Mouse (Mus musculus) forebrain, embryonic 10.5 days (tissue): ENCODE data around the gene Ldlrad2. TPM values are rescaled to one million over a fixed set of nuclear protein-coding genes. Genes with fewer than 3 reads are reported as not detected.
A peak's percentile ranks its signal among the peaks of the same experiment; 100 is the strongest.

Source experiments
- DNase-seq: peaks from one replicate; pipeline ENCODE4 v3.0.0-alpha.2; 2017; ENCODE audit warnings: low spot score; ENCODE audit errors: extremely low spot score
- H3K27ac ChIP-seq: fragments of 300-500 bp; sonication (generic); 2 replicates; pipeline ENCODE4 v1.5.1; 2016; ENCODE audit warnings: mild to moderate bottlenecking
- H3K27me3 ChIP-seq: fragments of 300-500 bp; sonication (generic); 2 replicates; pipeline ENCODE4 v1.6.1; 2016; ENCODE audit warnings: mild to moderate bottlenecking; ENCODE audit not compliant: poor library complexity, severe bottlenecking
- H3K36me3 ChIP-seq: fragments of 300-500 bp; sonication (generic); replicated peaks from 2 replicates; pipeline ENCODE4 v1.6.1; 2016; ENCODE audit warnings: mild to moderate bottlenecking, moderate library complexity
- H3K4me1 ChIP-seq: fragments of 300-500 bp; sonication (generic); 2 replicates; pipeline ENCODE4 v1.6.1; 2016
- H3K4me3 ChIP-seq: fragments of 300-500 bp; sonication (generic); 2 replicates; pipeline ENCODE4 v1.5.1; 2016; ENCODE audit warnings: mild to moderate bottlenecking, moderate library complexity
- H3K9me3 ChIP-seq: fragments of 300-500 bp; sonication (generic); 2 replicates; pipeline ENCODE4 v1.6.1; 2016; ENCODE audit warnings: mild to moderate bottlenecking, moderate library complexity
- WGBS: fragments of 180-500 bp; shearing (Covaris S2); methylation state at CpG from one replicate; pipeline ENCODE4 v1.1.7; 2016; 5-methylcytosine and 5-hydroxymethylcytosine counted together
- microRNA-seq: library from miRNA; unstranded; fragments of <30 nt; microRNA quantifications from one replicate; pipeline ENCODE4, GENCODE M21; 2017
- polyA plus RNA-seq: library from polyadenylated mRNA; unstranded; fragments of >200 nt; fragmentation: Nextera tagmentation; extraction: Ambion mirVana; gene quantifications from 2 replicates; pipeline ENCODE4 v1.2.1, GENCODE M21; 2016

The Ldlrad2 gene
- polyA plus RNA-seq, 1 experiment from 2014 or later: not detected

- 72% methylated on average over 14 of the region's 14 CpGs for WGBS
- Histone ChIP-seq H3K27ac (no peak overlapping the region), H3K9me3 (no peaks in the 10 kb centered on the region), H3K36me3 (peaks cover 95% of the 10 kb centered on the region), H3K27me3 (no peaks in the 10 kb centered on the region), H3K4me3 (no peak overlapping the region), H3K4me1 (no peaks in the 10 kb centered on the region)
- no peak for DNase-seq
These were observed 34.0 kb downstream of the Ldlrad2 start for GRCm38 (mm10) chr4:137540356-137540755.

DNA sequence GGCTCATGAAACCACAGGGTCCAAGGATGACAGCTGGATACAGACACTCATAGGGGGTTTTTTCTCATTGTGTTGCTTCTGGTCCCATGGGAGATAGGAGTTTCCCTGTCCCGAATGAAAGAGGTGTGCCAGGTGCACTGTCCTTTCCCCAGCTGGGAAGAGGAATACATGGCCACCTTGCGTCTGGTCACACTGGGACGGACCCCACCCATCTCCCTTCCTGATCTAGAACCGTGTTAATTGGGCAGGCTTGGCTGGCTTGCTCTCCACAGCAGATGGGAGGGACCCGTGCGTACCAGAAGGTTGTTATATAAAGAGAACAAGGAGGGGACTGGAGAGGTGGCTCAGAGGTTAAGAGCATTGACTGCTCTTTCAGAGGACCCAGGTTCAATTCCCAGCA, 46.5 kb downstream of the Ldlrad2 start:
- Histone ChIP-seq H3K27me3 (no peaks in the 10 kb centered on the region), H3K4me3 (no peak overlapping the region), H3K4me1 (no peaks in the 10 kb centered on the region), H3K27ac (no peak overlapping the region), H3K36me3 (peaks cover 96% of the 10 kb centered on the region), H3K9me3 (peaks cover 3% of the 10 kb centered on the region; the same call in 1 of the 2 replicates)
- WGBS: 89% methylated on average over 6 of the region's 6 CpGs
- no peak for DNase-seq

GRCm38 (mm10) chr4:137527368-137527767, 47.0 kb downstream of the Ldlrad2 start:
- H3K36me3 ChIP-seq: peaks cover 98% of the 10 kb centered on the region
- WGBS: 93% methylated on average over 4 of the region's 4 CpGs

GRCm38 (mm10) chr4:137525426-137525825, 48.9 kb downstream of the Ldlrad2 start:
- Histone ChIP-seq H3K27ac (no peak overlapping the region), H3K9me3 (peaks cover 3% of the 10 kb centered on the region; the same call in 1 of the 2 replicates), H3K4me1 (no peaks in the 10 kb centered on the region), H3K36me3 (peaks cover 99% of the 10 kb centered on the region), H3K4me3 (no peak overlapping the region), H3K27me3 (no peaks in the 10 kb centered on the region)
- 100% methylated on average over 1 of the region's 1 CpGs for WGBS
- DNase-seq: no peak

More at GRCm38 (mm10) chr4:137527368-137527767, 47.0 kb downstream of the Ldlrad2 start:
- H3K4me1 ChIP-seq: no peaks in the 10 kb centered on the region
- H3K4me3 ChIP-seq: no peak overlapping the region
- peaks cover 3% of the 10 kb centered on the region; the same call in 1 of the 2 replicates for H3K9me3 ChIP-seq
- no peak for DNase-seq
- no peak overlapping the region for H3K27ac ChIP-seq
- H3K27me3 ChIP-seq: no peaks in the 10 kb centered on the region

Small RNA genes within 50 kb of the gene (microRNA-seq; reads per million reads assigned to microRNA genes)
- gene Mir7018: 3.3 reads per million, percentile 5 among the genes with 10 or more reads in this experiment

Other genes with a start within 250 kb of the Ldlrad2 start
- 567 and 573 TPM in 2 replicates for gene Cdc42, start 216.8 kb downstream of the Ldlrad2 start, polyA plus RNA-seq
- gene Cela3a, start 164.8 kb downstream of the Ldlrad2 start, polyA plus RNA-seq: not detected in 2 replicates
- not detected in 2 replicates for gene Cela3b, start 144.0 kb downstream of the Ldlrad2 start, polyA plus RNA-seq
- not detected in 2 replicates for gene 1700013G24Rik, start 121.3 kb downstream of the Ldlrad2 start, polyA plus RNA-seq
- gene Hspg2, start 105.8 kb downstream of the Ldlrad2 start, polyA plus RNA-seq: 15.6 and 17.9 TPM in 2 replicates
- 72.0 and 75.9 TPM in 2 replicates for gene Usp48, start 19.2 kb upstream of the Ldlrad2 start, polyA plus RNA-seq
- gene Rap1gap, start 90.2 kb upstream of the Ldlrad2 start, polyA plus RNA-seq: 3.8 and 4.0 TPM in 2 replicates
- gene Alpl, start 221.8 kb upstream of the Ldlrad2 start, polyA plus RNA-seq: 20.3 and 20.7 TPM in 2 replicates